Mouse (Mus musculus): ENCODE data around the gene Zfp831. TPM values are rescaled to one million over a fixed set of nuclear protein-coding genes. Genes with fewer than 3 reads are reported as not detected.

Zfp831 gene
- total RNA-seq, 4 experiments from 2014 or later, result 13.3 to 17.1 (median 15.1) TPM

GRCm38 (mm10) chr2:174644975-174645374, 1.6 kb downstream of the Zfp831 start:
- no peak for DNase-seq (ENCODE audit: low spot score in 2 of 2)

GRCm38 (mm10) chr2:174652864-174653263, 9.5 kb downstream of the Zfp831 start:
- DNase-seq (ENCODE audit: low spot score in 2 of 2), result no peak

GRCm38 (mm10) chr2:174655341-174655740, 12.0 kb downstream of the Zfp831 start:
- no peak for DNase-seq (ENCODE audit: low spot score in 2 of 2)

GRCm38 (mm10) chr2:174658229-174658844, 15.0 kb downstream of the Zfp831 start:
- no peak for DNase-seq (ENCODE audit: low spot score in 2 of 2)

- no peak for DNase-seq (ENCODE audit: low spot score in 2 of 2)
Observed at GRCm38 (mm10) chr2:174659874-174660273, 16.5 kb downstream of the Zfp831 start.

GRCm38 (mm10) chr2:174660321-174660720, 17.0 kb downstream of the Zfp831 start:
- DNase-seq (ENCODE audit: low spot score in 2 of 2), result no peak

- no peak for DNase-seq (ENCODE audit: low spot score in 2 of 2)
Observed at GRCm38 (mm10) chr2:174661436-174662171, 18.3 kb downstream of the Zfp831 start.

GRCm38 (mm10) chr2:174662593-174662992, 19.3 kb downstream of the Zfp831 start:
- no peak for DNase-seq (ENCODE audit: low spot score in 2 of 2)

GRCm38 (mm10) chr2:174665404-174665803, 22.1 kb downstream of the Zfp831 start:
- DNase-seq (ENCODE audit: low spot score in 2 of 2), result no peak

GRCm38 (mm10) chr2:174668806-174669205, 25.5 kb downstream of the Zfp831 start:
- no peak for DNase-seq (ENCODE audit: low spot score in 2 of 2)

GRCm38 (mm10) chr2:174672506-174673190, 29.3 kb downstream of the Zfp831 start:
- DNase-seq (ENCODE audit: low spot score in 2 of 2), result no peak

- peak; percentile 42 to 67 for DNase-seq (ENCODE audit: low spot score in 2 of 2)
Observed at GRCm38 (mm10) chr2:174673592-174674286, 30.4 kb downstream of the Zfp831 start.

- peak in 1 of 2 experiments; percentile 49 for DNase-seq (ENCODE audit: low spot score in 2 of 2)
Observed at GRCm38 (mm10) chr2:174674287-174675045, 31.1 kb downstream of the Zfp831 start.

- peak in 1 of 2 experiments; percentile 50 for DNase-seq (ENCODE audit: low spot score in 2 of 2)
Observed at GRCm38 (mm10) chr2:174675642-174676041, 32.3 kb downstream of the Zfp831 start.

- no peak for DNase-seq (ENCODE audit: low spot score in 2 of 2)
Observed at GRCm38 (mm10) chr2:174701351-174701750, 58.0 kb downstream of the Zfp831 start.

- DNase-seq (ENCODE audit: low spot score in 2 of 2), result no peak
Observed at GRCm38 (mm10) chr2:174707101-174707500, 63.8 kb downstream of the Zfp831 start.

GRCm38 (mm10) chr2:174708587-174708986, 65.3 kb downstream of the Zfp831 start:
- DNase-seq (ENCODE audit: low spot score in 2 of 2), result no peak

GRCm38 (mm10) chr2:174710185-174710584, 66.9 kb downstream of the Zfp831 start:
- DNase-seq (ENCODE audit: low spot score in 2 of 2), result no peak

GRCm38 (mm10) chr2:174712043-174712442, 68.7 kb downstream of the Zfp831 start:
- DNase-seq (ENCODE audit: low spot score in 2 of 2), result no peak

GRCm38 (mm10) chr2:174715938-174716337, 72.6 kb downstream of the Zfp831 start:
- DNase-seq (ENCODE audit: low spot score in 2 of 2), result no peak

- no peak for DNase-seq (ENCODE audit: low spot score in 2 of 2)
Observed at GRCm38 (mm10) chr2:174717857-174718256, 74.5 kb downstream of the Zfp831 start.

Measured in left cerebral cortex, adult 8-10 months (tissue).